Mouse (Mus musculus): ENCODE measurements around the gene Col13a1.

Gene Col13a1

DNA sequence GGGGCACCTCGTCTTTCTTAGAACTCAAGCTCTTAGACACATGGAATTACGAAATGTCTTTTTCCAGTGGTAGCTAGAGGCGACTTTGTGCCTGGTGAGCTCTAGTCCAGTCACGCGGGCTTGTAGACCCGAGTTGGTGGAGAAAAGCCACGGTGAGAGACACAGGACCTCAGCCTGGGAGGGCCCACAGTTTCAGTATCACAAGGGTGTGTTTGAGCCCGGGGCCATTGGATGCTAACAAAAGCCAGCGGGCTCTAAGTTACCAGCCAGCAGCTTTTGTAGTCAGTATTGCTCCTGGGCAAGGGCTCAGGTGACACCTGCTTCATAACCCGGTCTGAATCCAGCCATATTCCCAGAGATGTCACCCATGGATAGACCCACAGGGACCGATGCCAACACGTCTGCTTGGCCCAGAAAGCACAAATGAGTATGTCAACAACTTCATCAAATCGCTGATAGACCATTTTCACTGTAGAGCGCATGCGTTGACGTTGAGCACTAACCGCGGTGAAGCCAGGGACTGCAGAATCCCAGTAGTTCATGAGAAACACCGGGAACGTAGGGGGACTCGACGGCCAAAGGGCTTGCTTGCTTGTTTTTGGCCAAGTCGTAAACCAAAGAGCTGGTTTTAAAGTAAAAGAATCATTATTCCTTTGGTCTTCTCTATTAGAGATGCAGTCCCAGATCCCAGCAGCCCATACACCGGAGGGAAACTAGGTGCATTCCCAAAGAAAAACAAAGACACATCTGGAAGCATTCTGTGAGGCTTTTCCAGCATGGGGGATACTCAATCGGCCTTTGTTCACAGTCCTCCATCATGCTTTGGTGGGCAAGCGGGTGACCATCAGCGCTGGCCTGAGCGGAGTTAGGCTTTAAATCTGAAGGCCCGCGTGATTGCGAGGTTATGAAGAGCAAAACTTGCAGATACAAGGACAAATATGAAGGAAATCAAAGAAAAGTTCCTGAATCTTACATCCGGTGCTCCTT, 150.7 kb downstream of the Col13a1 start:
- DNase-seq (ENCODE audit: low spot score): no peak

DNA sequence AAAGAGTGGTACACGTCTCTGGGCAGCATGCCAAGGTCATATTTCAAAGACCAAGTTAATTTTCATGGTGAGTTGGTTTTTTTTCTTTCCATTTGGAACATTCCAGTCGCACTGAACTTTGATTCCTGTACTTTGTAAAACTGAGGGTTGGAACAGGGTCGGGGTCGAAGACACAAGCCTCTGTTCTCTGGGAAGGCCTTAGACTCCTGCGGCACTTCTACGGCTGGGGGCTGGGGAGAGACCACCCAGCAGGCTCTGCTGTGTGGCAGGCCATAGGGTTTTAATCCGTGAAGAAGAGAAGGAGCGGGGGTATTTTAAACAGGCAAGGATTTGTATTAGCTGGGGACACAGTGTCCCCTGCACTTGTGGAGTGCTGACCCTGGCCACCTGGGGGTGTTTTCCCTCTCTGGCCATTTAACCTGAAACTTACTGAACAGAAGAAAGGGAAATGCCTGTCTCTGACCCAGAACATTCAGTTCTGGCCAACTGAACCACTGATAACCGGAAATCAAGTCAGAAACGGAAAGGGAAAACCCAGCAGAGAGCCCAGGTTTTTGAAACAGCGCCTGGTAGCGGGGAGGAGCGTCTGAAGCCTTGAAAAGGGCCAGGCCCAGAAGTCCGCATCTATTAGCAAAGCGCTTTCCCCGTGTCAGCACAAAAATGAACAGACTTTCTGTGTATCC, 152.0 kb downstream of the Col13a1 start:
- no peak for DNase-seq (ENCODE audit: low spot score)

DNA sequence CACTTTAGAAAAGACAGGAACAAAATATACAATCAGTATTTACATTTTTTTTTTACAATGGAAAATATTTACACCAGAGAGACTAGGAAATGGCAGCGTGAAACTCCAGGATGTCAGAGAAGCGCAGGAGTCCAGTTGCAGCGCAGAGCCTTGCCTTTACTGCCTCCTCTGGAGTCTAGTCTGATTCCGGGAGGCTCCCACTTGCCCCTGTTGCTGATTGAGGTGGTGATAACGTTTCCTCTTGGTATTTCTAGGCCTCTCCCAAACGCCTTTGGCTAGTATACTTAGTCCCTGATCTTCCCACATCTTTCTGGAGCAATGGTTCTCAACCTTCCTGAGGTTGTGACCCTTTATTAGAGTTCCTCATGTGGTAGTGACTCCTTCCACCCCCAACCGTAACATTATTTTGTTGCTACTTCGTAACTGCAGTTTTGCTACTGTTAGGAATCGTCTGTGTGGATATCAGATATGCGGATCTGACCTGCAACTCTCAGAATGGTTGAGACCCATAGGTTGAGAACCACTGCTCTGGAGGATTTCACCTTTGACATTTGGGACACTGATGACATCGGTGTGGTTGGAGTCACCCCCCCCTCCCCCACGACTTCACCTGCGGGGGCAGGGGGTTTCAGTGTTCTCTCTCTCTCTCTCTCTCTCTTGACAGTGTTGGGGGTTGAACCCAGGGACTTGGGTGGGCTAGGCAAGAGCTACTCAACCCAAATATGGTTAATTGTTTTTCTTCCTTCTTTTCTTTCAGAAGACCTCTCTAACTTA, 152.7 kb downstream of the Col13a1 start:
- no peak for DNase-seq (ENCODE audit: low spot score)

DNA sequence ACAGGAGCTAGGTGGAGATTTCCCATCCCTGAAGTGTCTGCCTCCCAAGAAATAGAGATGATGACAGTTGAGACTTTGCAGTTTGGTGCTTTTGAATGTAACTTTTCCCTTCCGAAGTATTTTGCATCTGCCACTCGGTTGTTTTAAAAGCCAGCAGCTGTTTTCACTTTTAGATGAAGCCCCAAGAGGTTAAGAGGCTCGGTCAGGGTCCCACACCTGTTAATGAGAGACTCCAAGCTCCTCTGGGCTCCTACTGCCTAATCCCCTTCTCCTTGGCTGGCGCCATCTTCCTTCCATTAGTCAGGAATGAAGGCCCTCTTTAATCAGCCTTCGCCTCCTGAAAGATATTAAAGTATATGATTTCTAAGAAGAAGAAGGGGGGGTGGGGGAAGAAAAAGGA, 153.4 kb downstream of the Col13a1 start:
- DNase-seq (ENCODE audit: low spot score): no peak

DNA sequence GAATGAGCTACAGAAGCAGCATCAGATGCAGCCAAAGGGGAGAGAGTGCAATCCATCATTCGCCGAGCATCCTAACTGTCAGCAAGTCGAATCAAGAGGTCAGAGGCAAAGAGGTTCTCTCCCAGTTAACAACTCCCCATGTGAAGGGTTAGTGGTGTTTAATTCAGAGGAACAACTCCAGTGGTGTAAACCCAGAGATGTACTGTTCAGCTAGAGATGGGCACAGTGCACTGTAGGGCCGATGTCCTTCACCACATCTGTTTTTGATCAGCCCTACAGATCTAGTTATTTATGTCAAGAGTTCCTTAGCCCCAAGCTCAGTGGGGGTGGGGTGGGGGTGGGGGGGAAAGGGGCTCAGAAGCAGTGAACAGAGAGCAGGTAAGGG, 155.2 kb downstream of the Col13a1 start:
- no peak for DNase-seq (ENCODE audit: low spot score)

DNA sequence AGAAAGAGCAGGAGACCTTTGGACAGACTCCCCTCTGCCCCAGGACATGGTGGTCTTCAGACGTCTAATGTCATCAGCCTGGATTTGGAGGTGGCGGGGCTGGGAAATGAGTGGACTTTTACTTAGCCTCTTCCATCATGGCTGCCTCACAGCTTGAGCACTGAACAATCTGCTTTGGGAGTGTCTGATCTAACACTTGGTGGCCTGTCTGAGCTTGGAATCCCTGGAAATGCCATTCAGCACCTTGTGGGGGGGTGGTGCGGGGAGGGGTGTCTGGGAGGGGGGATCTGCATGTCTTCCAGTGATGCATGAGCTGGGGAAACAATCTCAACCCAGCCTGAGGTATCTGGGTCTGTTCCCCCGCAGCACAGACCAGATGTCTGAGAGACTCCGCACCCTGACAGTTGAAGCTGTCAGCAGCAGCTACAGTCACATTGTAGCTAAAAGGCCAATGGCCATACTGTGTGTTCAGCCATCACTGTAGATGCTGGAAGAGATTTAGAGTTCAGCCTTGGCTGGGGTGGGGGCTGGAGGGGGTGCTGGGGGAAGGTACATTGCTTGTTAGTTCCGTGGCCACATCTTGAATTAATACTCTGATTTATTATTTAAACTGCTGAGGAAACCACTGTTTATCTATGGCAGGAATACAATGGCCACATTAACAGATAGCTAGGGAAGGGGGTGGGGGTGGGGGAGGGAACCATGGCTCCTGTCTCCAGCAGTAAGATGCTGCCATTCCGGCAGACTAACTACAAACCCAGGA, 155.8 kb downstream of the Col13a1 start:
- no peak for DNase-seq (ENCODE audit: low spot score)

DNA sequence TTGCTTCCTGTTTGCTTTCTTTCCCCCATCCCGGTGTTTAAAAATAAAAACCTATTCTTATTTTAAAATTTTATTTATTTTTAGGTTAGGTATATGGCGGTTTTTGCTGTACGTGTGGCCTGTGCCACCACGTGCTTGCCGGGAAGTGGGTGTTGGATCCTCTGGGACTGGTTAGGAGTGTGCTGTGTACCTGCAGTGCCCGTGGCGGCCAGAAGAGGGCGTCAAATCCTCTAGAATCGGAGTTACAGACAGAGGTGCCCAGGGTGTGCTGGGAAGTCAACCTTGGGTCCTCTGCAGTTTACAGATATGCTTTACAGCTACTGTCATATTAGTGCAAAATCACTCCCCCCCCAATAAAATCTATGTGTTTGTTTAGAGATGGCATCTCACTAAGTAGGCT, 158.9 kb downstream of the Col13a1 start:
- no peak for DNase-seq (ENCODE audit: low spot score)

DNA sequence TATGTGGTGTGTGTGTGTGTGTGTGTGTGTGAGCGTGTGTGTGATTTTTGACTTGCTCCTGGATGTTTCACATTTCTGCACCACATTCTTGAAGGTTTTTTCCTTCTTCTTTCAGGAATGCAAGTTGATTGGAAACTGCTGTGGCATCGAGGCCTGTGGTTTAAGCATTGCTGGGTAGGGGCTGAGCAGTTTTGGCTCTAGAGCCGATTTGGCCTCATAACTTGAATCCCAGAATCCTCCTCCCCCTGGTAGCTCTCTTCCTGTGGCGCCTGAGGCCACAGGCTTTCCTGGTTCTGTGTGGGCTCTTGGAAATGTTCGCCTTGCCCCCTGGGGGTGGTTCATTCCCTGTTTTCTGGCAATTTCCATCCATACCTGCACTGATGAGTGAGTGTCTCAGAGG, 166.9 kb downstream of the Col13a1 start:
- DNase-seq (ENCODE audit: low spot score): no peak

DNA sequence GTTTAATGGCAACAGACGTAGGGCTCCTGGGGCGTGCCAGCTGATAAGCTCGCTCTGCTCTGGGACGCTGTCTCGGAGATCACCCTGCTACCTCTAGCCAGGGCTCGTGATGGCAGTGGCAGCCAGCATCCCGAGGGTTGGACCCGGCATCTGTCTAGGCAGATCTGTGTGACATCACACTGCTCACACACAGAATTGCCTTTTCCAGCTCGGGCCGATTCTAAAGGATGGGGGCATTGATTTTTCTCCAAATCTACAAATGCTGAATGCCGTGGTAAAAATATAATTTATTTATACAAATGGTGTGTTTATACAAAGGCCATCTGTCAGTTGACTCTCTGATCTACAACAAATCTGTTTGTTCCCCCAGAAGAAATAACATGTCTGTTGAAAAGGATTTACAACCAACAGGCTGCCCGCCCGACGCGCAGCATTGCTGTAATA, 180.8 kb downstream of the Col13a1 start:
- no peak for DNase-seq (ENCODE audit: low spot score)

DNA sequence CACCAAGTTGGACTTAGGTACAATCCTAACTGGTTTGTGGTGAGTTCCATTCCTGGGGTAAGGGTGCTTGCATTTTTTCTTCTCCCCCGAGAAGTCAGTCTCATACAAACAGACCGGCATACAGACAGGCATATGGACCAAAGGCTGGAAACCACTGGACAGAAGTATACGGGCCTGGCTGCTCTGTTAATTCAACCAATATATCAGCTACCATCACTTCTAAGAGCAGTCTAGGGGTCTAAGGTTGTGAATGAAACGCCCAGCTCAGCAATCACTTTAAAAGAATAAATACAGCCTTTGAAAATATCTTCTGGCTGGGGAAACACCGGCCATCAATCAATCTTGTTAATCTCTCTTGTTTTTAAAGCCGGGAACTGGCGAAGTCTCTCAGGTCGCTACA, 183.4 kb downstream of the Col13a1 start:
- DNase-seq (ENCODE audit: low spot score): no peak

DNA sequence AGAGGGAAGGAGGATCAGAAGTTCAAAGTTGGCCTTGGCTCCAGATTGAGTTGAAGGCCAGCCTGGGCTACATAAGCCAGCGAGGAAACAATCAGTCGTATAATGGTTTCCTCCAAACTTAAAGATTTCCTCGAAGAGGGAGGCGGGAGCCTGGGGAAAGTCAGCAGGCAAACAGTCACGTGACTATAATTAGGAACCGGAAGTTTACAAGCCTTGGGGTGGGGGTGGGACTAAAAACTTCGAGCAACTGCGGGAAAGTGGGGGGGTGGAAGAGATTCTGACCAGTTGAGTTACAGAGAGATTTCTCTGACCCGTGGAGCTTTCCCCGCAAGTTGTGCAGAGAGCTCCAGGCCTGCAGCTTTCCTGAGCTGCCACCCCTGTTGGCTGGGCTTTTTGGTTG, 183.9 kb downstream of the Col13a1 start:
- DNase-seq (ENCODE audit: low spot score): no peak

DNA sequence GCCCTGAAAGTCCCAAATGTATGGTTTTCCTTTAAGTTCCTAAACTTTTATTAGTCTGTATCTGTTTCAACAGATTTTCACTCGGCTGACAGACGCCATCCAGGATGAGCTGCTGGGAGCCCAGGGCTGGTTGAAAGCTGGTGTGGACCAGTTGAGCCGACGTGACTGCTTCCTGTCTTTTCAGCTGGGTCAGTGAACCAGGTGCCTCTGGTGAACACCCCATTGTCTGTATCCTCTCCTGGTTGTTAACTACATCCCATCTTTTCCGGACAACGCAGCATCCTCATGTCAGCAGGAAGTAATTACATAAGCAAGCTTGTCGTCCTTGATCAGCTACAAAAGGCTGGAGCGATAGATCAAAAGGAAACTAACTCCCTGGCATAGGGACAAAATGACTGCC, 185.9 kb downstream of the Col13a1 start:
- no peak for DNase-seq (ENCODE audit: low spot score)

DNA sequence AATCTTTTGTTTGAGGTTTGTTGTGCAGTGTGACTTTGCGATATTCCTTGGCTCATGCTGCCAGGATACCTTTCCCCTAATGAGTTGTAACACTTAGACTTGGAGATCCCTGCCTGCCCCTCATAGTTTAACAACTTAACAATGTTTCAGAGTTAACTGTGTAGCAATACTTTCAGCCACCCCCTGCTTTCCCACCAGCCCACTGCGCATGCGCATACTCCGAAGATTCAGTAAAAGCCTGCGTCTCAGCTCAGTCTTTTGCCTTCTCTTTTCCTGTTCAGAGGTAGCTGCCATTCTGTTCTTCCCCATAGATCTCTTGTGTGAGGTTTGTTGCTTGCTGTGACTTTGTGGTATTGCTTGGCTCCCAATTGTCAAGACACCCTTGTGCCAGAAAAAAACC, 190.4 kb downstream of the Col13a1 start:
- DNase-seq (ENCODE audit: low spot score): no peak

Data from layer of hippocampus, adult 9-10 months (tissue).